Mouse (Mus musculus): Measurements from ENCODE around the gene Miga1. TPM values are rescaled to one million over a fixed set of nuclear protein-coding genes. Genes with fewer than 3 reads are reported as not detected.
A peak's percentile ranks its signal among the peaks of the same experiment; 100 is the strongest.

The Miga1 gene
- total and polyA plus RNA-seq, 3 experiments, result 25.3 to 44.7 (median 32.5) TPM

- in situ Hi-C loops (cut with MboI; ENCODE audit: low pct_ligation_motif_present, low pct_unique_long_range_greater_than_20kb, low sequenced_read_pairs), result loop anchor here (10.0 kb wide), 1 partner anchor 361 kb away; no protein-coding TSS in a partner anchor
- H3K27me3 ChIP-seq (replicated peaks), result no peaks in the 10 kb centered on the region
- peaks cover 57 to 82% of the 10 kb centered on the region in 2 experiments for H3K36me3 ChIP-seq (replicated peaks in 1 of 2; ENCODE audit: control insufficient read depth in 1 of 2, insufficient read depth in 1 of 2, low read length in 1 of 2)
Measured at GRCm38 (mm10) chr3:152384106-152384505, 43.9 kb upstream of the Miga1 start.

GRCm38 (mm10) chr3:152376063-152376462, 35.9 kb upstream of the Miga1 start:
- H3K9ac ChIP-seq (ENCODE audit: insufficient read depth, low read depth), result peak overlapping the region; percentile 5; the same call in 1 of the 2 replicates
- H3K9me3 ChIP-seq (replicated peaks; ENCODE audit: low read length), result no peaks in the 10 kb centered on the region
- H3K36me3 ChIP-seq (replicated peaks in 1 of 2; ENCODE audit: control insufficient read depth in 1 of 2, insufficient read depth in 1 of 2, low read length in 1 of 2), result peaks cover 60 to 83% of the 10 kb centered on the region in 2 experiments
- H3K27ac ChIP-seq (ENCODE audit: insufficient read depth, low read depth), result peak overlapping the region; percentile 32; the same call in 1 of the 2 replicates
- H3K4me3 ChIP-seq (replicated peaks in 1 of 3; ENCODE audit: low read depth in 2 of 3, low read length in 2 of 3, poor library complexity in 1 of 3), result no peak overlapping the region
- dilution Hi-C loops (cut with MboI; ENCODE audit: extremely low pct_ligation_motif_present, extremely low pct_unique_long_range_greater_than_20kb, low sequenced_read_pairs), result no loop called here
- H3K4me1 ChIP-seq (ENCODE audit: control insufficient read depth in 1 of 2, insufficient read depth in 2 of 2), result peaks cover 2 to 15% of the 10 kb centered on the region in 2 experiments; a peak in 3 of 4 replicates
- in situ Hi-C loops (cut with MboI; ENCODE audit: low pct_ligation_motif_present, low pct_unique_long_range_greater_than_20kb, low sequenced_read_pairs), result no loop called here
- DNase-seq (ENCODE audit: extremely low read depth), result peak; percentile 66
- H3K4me2 ChIP-seq (ENCODE audit: insufficient read depth, low read depth, poor library complexity, severe bottlenecking), result peak overlapping the region; percentile 72
- H3K27me3 ChIP-seq (replicated peaks), result no peaks in the 10 kb centered on the region
- H3K79me2 ChIP-seq (replicated peaks; ENCODE audit: control insufficient read depth, extremely low read depth, insufficient read depth, poor library complexity, severe bottlenecking), result peaks cover 2% of the 10 kb centered on the region; the same call in 1 of the 2 replicates
- TF ChIP-seq USF1 (IDR thresholded peaks at IDR 0.05; ENCODE audit: low read depth, low read length), result no peak
- TF ChIP-seq TBP (conservative IDR thresholded peaks at IDR 0.05; ENCODE audit: low read depth, low read length), result no peak
- TF ChIP-seq RAD21 (IDR thresholded peaks at IDR 0.05; ENCODE audit: low read depth, low read length), result no peak
- peak; percentile 41; the same call in 1 of the 2 replicates for TF ChIP-seq MXI1 (IDR thresholded peaks at IDR 0.05; ENCODE audit: low read depth, low read length)
- no peak for TF ChIP-seq HCFC1 (IDR thresholded peaks at IDR 0.05; ENCODE audit: low read depth, low read length)
- TF ChIP-seq MAX (IDR thresholded peaks at IDR 0.05; ENCODE audit: low read length), result no peak
- no peak for TF ChIP-seq JUN (IDR thresholded peaks at IDR 0.05; ENCODE audit: insufficient read depth, low read depth, low read length)
- no peak for TF ChIP-seq MAZ (IDR thresholded peaks at IDR 0.05; ENCODE audit: low read depth, low read length)
- no peak for TF ChIP-seq RCOR1 (conservative IDR thresholded peaks at IDR 0.05; ENCODE audit: low read depth, low read length)
- no peak for TF ChIP-seq CTCF (conservative IDR thresholded peaks at IDR 0.05 in 1 of 2, IDR thresholded peaks at IDR 0.05 in 1 of 2; ENCODE audit: low read depth in 2 of 2, low read length in 2 of 2)
- TF ChIP-seq CHD2 (IDR thresholded peaks at IDR 0.05; ENCODE audit: low read length), result no peak
- TF ChIP-seq ELF1 (IDR thresholded peaks at IDR 0.05; ENCODE audit: low read depth, low read length), result no peak
- TF ChIP-seq ZNF384 (IDR thresholded peaks at IDR 0.05; ENCODE audit: low read depth, low read length), result no peak
- no peak for TF ChIP-seq SMC3 (IDR thresholded peaks at IDR 0.05; ENCODE audit: low read depth, low read length)
- TF ChIP-seq ZC3H11A (IDR thresholded peaks at IDR 0.05; ENCODE audit: low read depth, low read length), result no peak
- TF ChIP-seq BHLHE40 (IDR thresholded peaks at IDR 0.05; ENCODE audit: low read depth, low read length), result peak; percentile 95
- peak; percentile 69; the same call in 1 of the 2 replicates for TF ChIP-seq SIN3A (IDR thresholded peaks at IDR 0.05; ENCODE audit: low read length)
- TF ChIP-seq GABPA (IDR thresholded peaks at IDR 0.05; ENCODE audit: insufficient replicate concordance, low read depth, low read length), result no peak
- TF ChIP-seq POLR2AphosphoS2 (IDR thresholded peaks at IDR 0.05; ENCODE audit: low read depth, low read length), result no peak
- no peak for TF ChIP-seq JUND (conservative IDR thresholded peaks at IDR 0.05; ENCODE audit: low read depth, low read length)
- no peak for TF ChIP-seq NRF1 (IDR thresholded peaks at IDR 0.05; ENCODE audit: low read depth, low read length)
- TF ChIP-seq USF2 (conservative IDR thresholded peaks at IDR 0.05; ENCODE audit: low read depth, low read length), result no peak
- TF ChIP-seq UBTF (IDR thresholded peaks at IDR 0.05; ENCODE audit: low read depth, low read length), result no peak
- TF ChIP-seq IRF4 (IDR thresholded peaks at IDR 0.05; ENCODE audit: low read depth, low read length), result peak; percentile 68
- no peak for TF ChIP-seq TCF12 (IDR thresholded peaks at IDR 0.05; ENCODE audit: low read depth, low read length)
- no peak for TF ChIP-seq NELFE (IDR thresholded peaks at IDR 0.05; ENCODE audit: low read depth, low read length)
- no peak for TF ChIP-seq MAFK (IDR thresholded peaks at IDR 0.05; ENCODE audit: insufficient replicate concordance, low read length)

More at GRCm38 (mm10) chr3:152384106-152384505, 43.9 kb upstream of the Miga1 start:
- Histone ChIP-seq H3K9ac (ENCODE audit: insufficient read depth, low read depth) (no peak overlapping the region), H3K79me2 (replicated peaks; ENCODE audit: control insufficient read depth, extremely low read depth, insufficient read depth, poor library complexity, severe bottlenecking) (no peaks in the 10 kb centered on the region), H3K27ac (ENCODE audit: insufficient read depth, low read depth) (no peak overlapping the region), H3K4me3 (replicated peaks in 1 of 3; ENCODE audit: low read depth in 2 of 3, low read length in 2 of 3, poor library complexity in 1 of 3) (no peak overlapping the region), H3K4me2 (ENCODE audit: insufficient read depth, low read depth, poor library complexity, severe bottlenecking) (no peak overlapping the region), H3K9me3 (replicated peaks; ENCODE audit: low read length) (no peaks in the 10 kb centered on the region), H3K4me1 (ENCODE audit: control insufficient read depth in 1 of 2, insufficient read depth in 2 of 2) (no peaks in the 10 kb centered on the region)
- dilution Hi-C loops (cut with MboI; ENCODE audit: extremely low pct_ligation_motif_present, extremely low pct_unique_long_range_greater_than_20kb, low sequenced_read_pairs), result no loop called here
- no peak for TF ChIP-seq TCF12 (IDR thresholded peaks at IDR 0.05; ENCODE audit: low read depth, low read length)
- TF ChIP-seq USF2 (conservative IDR thresholded peaks at IDR 0.05; ENCODE audit: low read depth, low read length), result no peak
- TF ChIP-seq RCOR1 (conservative IDR thresholded peaks at IDR 0.05; ENCODE audit: low read depth, low read length), result no peak
- TF ChIP-seq TBP (conservative IDR thresholded peaks at IDR 0.05; ENCODE audit: low read depth, low read length), result no peak
- TF ChIP-seq MAZ (IDR thresholded peaks at IDR 0.05; ENCODE audit: low read depth, low read length), result no peak
- TF ChIP-seq MAX (IDR thresholded peaks at IDR 0.05; ENCODE audit: low read length), result no peak
- TF ChIP-seq IRF4 (IDR thresholded peaks at IDR 0.05; ENCODE audit: low read depth, low read length), result no peak
- TF ChIP-seq SMC3 (IDR thresholded peaks at IDR 0.05; ENCODE audit: low read depth, low read length), result no peak
- TF ChIP-seq MXI1 (IDR thresholded peaks at IDR 0.05; ENCODE audit: low read depth, low read length), result no peak
- no peak for TF ChIP-seq JUN (IDR thresholded peaks at IDR 0.05; ENCODE audit: insufficient read depth, low read depth, low read length)
- TF ChIP-seq ZMIZ1 (IDR thresholded peaks at IDR 0.05; ENCODE audit: low read depth, low read length), result no peak
- TF ChIP-seq SIN3A (IDR thresholded peaks at IDR 0.05; ENCODE audit: low read length), result no peak
- no peak for TF ChIP-seq ELF1 (IDR thresholded peaks at IDR 0.05; ENCODE audit: low read depth, low read length)
- TF ChIP-seq ZKSCAN1 (IDR thresholded peaks at IDR 0.05; ENCODE audit: borderline replicate concordance, low read depth, low read length), result no peak
- no peak for TF ChIP-seq CHD1 (IDR thresholded peaks at IDR 0.05; ENCODE audit: low read depth, low read length)
- TF ChIP-seq NRF1 (IDR thresholded peaks at IDR 0.05; ENCODE audit: low read depth, low read length), result no peak
- TF ChIP-seq JUND (conservative IDR thresholded peaks at IDR 0.05; ENCODE audit: low read depth, low read length), result no peak
- TF ChIP-seq ZNF384 (IDR thresholded peaks at IDR 0.05; ENCODE audit: low read depth, low read length), result no peak
- no peak for DNase-seq (ENCODE audit: extremely low read depth)
